8 mouse cellular contexts compared by ENCODE assay signal in the genomic region with DNA sequence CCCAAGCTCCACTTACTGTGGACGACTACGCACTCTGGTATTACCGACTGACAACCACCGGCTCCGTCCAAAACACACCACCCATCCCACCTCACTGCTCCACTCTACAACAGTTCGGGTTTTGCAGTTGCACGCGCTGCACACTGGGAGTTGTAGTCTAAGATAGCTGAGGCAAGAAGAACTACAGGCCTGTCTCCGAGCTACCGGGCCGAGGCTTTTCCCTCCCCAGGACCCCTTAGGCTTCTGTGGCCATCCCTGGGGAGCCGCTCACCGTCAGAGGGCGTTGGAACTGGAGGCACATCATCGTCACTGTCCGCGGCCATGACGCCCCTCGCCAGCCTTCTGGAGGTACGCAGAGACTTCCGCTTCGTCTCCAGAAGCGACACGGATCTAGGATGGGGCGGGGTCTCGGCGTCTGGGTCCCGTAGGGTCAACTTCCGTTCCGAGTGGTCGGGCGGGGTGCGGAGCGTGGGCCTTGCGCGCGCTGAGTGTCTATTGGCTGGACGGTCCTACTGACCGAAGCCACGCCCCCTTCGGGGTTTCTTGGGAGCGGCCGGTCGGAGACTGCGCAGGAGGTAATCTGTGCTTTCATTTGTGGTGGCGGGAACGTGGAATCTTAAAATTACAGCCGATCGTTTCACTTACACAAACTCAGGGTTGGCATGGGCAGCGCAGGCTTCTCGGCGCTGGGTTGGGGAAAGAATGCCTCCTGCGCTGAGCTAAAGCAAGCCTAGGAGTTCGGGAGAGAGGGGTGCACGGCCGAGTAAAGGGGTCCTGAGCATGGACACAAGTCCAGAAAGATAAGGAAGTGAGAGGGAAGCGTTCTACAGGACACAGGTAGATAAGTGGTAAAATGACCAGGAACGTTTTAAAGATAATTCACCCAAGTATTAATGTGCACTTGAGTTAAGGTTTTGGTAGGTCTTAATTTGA. TPM values are rescaled to one million over a fixed set of nuclear protein-coding genes. Genes with fewer than 3 reads are reported as not detected.
DNase-seq lines count a peak whose midpoint lies in the region; ATAC-seq lines count a peak whose summit lies in the region.

Gene Toe1 (minus strand): TSS at position 444 of the 933 bp plus-strand sequence.
Gene Mutyh (plus strand): TSS at position 527 of the 933 bp plus-strand sequence.

- H3K27me3 ChIP-seq in intestine, embryonic 14.5 days (replicated peaks; ENCODE audit: control insufficient read depth, insufficient read depth, low read length), result no peaks in the 10 kb centered on the region

- intact Hi-C loops in left cerebral cortex, postnatal 14 days (cut with DNase I), result no loop called here

- H3K27ac ChIP-seq in intestine, embryonic 14.5 days (ENCODE audit: low read depth), result peak within 1 kb of the TSS; percentile 84

- H3K4me3 ChIP-seq in intestine, embryonic 14.5 days (ENCODE audit: low read depth, low read length), result peak within 1 kb of the TSS; percentile 82

- ATAC-seq in intestine, embryonic 14.5 days (replicated peaks; ENCODE audit: low FRiP score, low TSS enrichment, low read depth), result peak; percentile 97

- H3K4me1 ChIP-seq in intestine, embryonic 14.5 days (replicated peaks; ENCODE audit: control insufficient read depth, insufficient read depth, low read length), result peaks cover 5% of the 10 kb centered on the region

- peak within 1 kb of the TSS; percentile 64 for H3K4me2 ChIP-seq in intestine, embryonic 14.5 days (ENCODE audit: low read length)

- H3K36me3 ChIP-seq in intestine, embryonic 14.5 days (ENCODE audit: control insufficient read depth, insufficient read depth, low read length), result peaks cover 36% of the 10 kb centered on the region

- DNase-seq in adrenal gland, adult (ENCODE audit: inconsistent age in 2 of 2, low spot score in 1 of 2), result peak; percentile 96 to 97
- DNase-seq in embryo, embryonic 10.5 days (ENCODE audit: low spot score), result peak; percentile 100
- DNase-seq in gastrocnemius, postnatal 25 days, result peak; percentile 95
- peak; percentile 97 for DNase-seq in intestine, embryonic 14.5 days (ENCODE audit: low spot score)
- peak; percentile 92 to 94 for DNase-seq in left cerebral cortex, postnatal 14 days (ENCODE audit: low spot score in 2 of 2)
- peak; percentile 98 for DNase-seq in mesoderm, embryonic 11.5 days (ENCODE audit: low read depth, low spot score)
- DNase-seq in right cerebral cortex, postnatal 36 days (ENCODE audit: low spot score in 2 of 2), result peak; percentile 90 to 92
- peak; percentile 99 for DNase-seq in yolk sac, embryonic 10.5 days (ENCODE audit: low spot score)

- H3K9me3 ChIP-seq in intestine, embryonic 14.5 days (ENCODE audit: control insufficient read depth, low read length), result no peaks in the 10 kb centered on the region

- WGBS in intestine, embryonic 14.5 days, result under 1% methylated on average over 58 of the region's 58 CpGs

- peak within 1 kb of the TSS; percentile 68 for H3K9ac ChIP-seq in intestine, embryonic 14.5 days (ENCODE audit: low read length)

RNA-seq across cellular contexts. Expression of gene Toe1, which starts in this region (rescaled TPM):
- 1 to 10 TPM; 3.8 to 4.4 TPM for total RNA-seq in gastrocnemius, postnatal 25 days (2021)
- polyA plus RNA-seq in intestine, embryonic 14.5 days (2014; fragmentation: Nextera tagmentation; extraction: Ambion mirVana), result 31.7 and 34.7 TPM in 2 replicates
- 10 to 100 TPM; 12.1 to 12.7 TPM for total RNA-seq in left cerebral cortex, postnatal 14 days (2021)

RNA-seq across cellular contexts. Expression of gene Mutyh, which starts in this region (rescaled TPM):
- 1 to 10 TPM; 1.0 to 1.5 TPM for total RNA-seq in gastrocnemius, postnatal 25 days (2021)
- polyA plus RNA-seq in intestine, embryonic 14.5 days (2014; fragmentation: Nextera tagmentation; extraction: Ambion mirVana), result 12.3 and 18.8 TPM in 2 replicates
- total RNA-seq in left cerebral cortex, postnatal 14 days (2021), result 1 to 10 TPM; 1.5 to 3.2 TPM

Comparison
In these comparisons a context has a peak if more than half of its experiments do, and no peak if none do; other contexts are left out.
1. Peak in every context shown above with its lines: DNase-seq, ATAC-seq, H3K4me3 ChIP-seq and H3K27ac ChIP-seq.